Mouse (Mus musculus): ENCODE measurements around the gene Steap3. TPM values are rescaled to one million over a fixed set of nuclear protein-coding genes. Genes with fewer than 3 reads are reported as not detected.

Gene Steap3
- polyA plus RNA-seq, 1 experiment from 2014 or later, result 1.5 TPM

DNA sequence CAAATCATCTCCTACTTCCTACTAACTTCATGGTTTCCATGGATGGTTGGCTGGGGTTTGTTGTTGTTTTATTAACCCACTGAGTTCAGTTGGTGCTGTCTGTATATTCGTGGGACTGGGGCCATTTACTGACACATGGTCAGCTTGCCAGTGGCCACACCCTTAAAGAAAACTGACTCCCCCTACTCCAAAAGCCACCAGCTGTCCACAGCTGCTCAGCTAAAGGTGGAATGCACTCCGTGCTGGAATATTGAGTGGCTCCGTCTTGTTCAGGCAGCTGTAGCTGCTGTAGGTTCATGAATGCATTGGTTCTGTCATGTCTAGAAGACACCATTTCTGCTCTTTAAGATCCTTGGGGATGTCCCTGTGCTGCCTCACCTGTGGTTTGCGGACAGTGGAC lies 48.9 kb downstream of the Steap3 start:
- no peak overlapping the region for H3K27ac ChIP-seq
- WGBS, result 82% methylated on average over 4 of the region's 4 CpGs
- no peaks in the 10 kb centered on the region for H3K27me3 ChIP-seq
- no peak for ATAC-seq (ENCODE audit: low FRiP score)
- no peaks in the 10 kb centered on the region for H3K36me3 ChIP-seq (replicated peaks)
- H3K9me3 ChIP-seq, result no peaks in the 10 kb centered on the region
- no peak overlapping the region for H3K4me2 ChIP-seq
- no peak overlapping the region for H3K4me3 ChIP-seq (replicated peaks)
- H3K9ac ChIP-seq, result no peak overlapping the region
- peaks cover 8% of the 10 kb centered on the region for H3K4me1 ChIP-seq

DNA sequence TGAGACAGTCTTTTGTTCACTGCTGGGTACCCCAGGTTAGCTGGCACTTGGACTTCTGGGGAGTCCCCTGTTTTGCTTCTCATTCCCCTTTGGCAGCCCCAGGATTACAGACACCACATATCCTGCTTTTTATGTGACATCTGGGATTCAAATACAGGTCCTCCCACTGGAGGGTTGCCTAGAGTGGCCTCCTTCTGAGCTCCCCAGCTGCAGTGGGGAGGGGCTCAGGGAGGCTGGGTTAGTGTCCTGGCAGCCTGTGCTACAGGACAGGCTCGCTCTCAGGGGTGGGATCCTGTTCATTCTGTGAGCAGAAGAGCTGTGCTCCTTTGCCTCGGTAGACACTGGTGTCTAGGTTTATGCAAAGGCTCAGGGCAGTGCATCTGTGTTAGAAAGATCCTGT lies 51.2 kb downstream of the Steap3 start:
- no peak for ATAC-seq (ENCODE audit: low FRiP score)
- no peak overlapping the region for H3K9ac ChIP-seq
- 65% methylated on average over 2 of the region's 2 CpGs for WGBS

DNA sequence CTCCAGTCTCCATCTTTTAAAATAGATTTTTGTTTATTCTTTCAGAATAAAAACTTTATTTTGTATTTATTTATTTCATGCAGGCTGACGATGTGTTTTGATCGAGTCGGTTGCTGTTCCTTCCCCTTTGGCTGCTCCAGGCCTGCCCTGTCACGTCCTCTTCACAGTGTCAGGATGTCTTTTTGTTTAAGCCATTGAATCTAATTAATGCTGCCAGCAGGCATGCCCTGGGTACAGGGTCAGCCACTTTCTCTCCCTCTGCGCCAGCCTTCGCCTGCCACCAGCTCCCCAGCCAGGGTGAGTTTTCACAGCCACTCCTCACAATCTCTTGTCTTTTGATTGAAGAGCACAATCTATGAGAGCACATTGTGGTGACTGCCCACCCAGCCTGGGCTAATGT lies 51.7 kb downstream of the Steap3 start:
- Histone ChIP-seq H3K27ac (no peak overlapping the region), H3K36me3 (replicated peaks) (no peaks in the 10 kb centered on the region), H3K4me2 (no peak overlapping the region), H3K9ac (no peak overlapping the region), H3K4me1 (0 out of 2 replicates have a peak, but pooled peaks cover 3% of the 10 kb centered on the region), H3K4me3 (replicated peaks) (no peak overlapping the region), H3K27me3 (no peaks in the 10 kb centered on the region), H3K9me3 (no peaks in the 10 kb centered on the region)
- 52% methylated on average over 6 of the region's 6 CpGs for WGBS
- ATAC-seq (ENCODE audit: low FRiP score), result 0 out of 2 replicates have a peak, but pooled peaks have one; percentile 20

More for the DNA sequence above, 51.2 kb downstream of the Steap3 start:
- Histone ChIP-seq H3K4me2 (no peak overlapping the region), H3K9me3 (no peaks in the 10 kb centered on the region), H3K4me1 (0 out of 2 replicates have a peak, but pooled peaks cover 3% of the 10 kb centered on the region), H3K36me3 (replicated peaks) (no peaks in the 10 kb centered on the region), H3K27ac (no peak overlapping the region), H3K4me3 (replicated peaks) (no peak overlapping the region), H3K27me3 (no peaks in the 10 kb centered on the region)

DNA sequence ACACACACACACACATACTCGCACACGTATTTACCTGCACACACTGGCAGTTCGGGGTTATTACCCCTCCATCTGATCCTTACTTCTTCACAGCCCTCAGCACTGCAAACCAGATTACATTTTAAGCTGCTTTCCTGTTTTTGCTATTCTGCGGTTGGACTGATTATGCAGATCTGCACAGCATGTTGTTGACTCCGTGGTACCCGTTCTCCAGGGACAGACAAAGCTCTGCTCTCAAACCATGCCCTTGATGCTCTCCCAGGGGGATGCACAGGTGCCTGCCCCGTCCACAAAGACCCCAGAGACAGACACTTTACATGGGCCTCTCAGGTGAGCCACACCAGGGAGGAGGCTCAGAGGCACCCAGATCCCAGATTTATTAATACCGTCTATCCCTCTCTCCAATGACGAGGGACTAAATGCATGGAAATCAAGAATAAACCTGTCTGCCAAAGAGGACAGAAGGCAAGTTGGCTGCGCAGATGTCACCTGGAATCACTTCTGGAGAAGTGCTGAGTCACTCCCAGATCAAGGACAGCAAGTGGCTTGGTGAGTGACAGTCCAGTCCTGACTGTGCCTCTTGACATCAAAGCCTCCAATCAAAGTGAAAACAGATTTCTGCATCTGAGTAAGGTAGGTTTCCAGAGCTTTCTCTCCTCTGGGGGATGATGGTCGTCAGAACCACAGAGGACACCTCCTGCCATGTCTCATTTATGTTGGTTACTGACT lies 63.8 kb downstream of the Steap3 start:
- 70% methylated on average over 11 of the region's 11 CpGs for WGBS
- no peak overlapping the region for H3K27ac ChIP-seq
- no peaks in the 10 kb centered on the region for H3K27me3 ChIP-seq
- H3K4me2 ChIP-seq, result no peak overlapping the region
- H3K4me3 ChIP-seq (replicated peaks), result no peak overlapping the region
- no peak overlapping the region for H3K9ac ChIP-seq
- H3K9me3 ChIP-seq, result no peaks in the 10 kb centered on the region
- no peak for ATAC-seq (ENCODE audit: low FRiP score)
- H3K4me1 ChIP-seq, result no peaks in the 10 kb centered on the region
- no peaks in the 10 kb centered on the region for H3K36me3 ChIP-seq (replicated peaks)

DNA sequence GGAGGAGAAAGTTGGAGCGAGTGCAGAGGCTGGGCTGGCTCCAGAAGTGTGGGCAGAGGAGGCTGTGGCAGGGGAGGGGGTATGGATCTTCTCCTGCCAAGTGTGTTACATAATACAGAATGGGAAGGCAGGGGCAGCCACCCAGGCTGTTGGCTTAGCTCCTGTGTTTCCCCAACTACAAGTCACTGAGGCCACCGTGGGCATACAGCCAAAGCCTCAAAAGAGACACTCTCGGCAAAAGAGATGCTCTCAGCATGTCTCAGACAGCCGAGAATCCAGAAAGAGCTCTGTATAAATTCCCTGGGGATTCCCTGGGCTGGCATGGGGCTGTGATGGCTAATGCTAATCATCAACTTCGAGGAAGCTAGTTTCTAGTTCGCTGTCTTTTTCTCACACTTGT lies 64.9 kb downstream of the Steap3 start:
- H3K4me1 ChIP-seq, result no peaks in the 10 kb centered on the region
- 0 out of 2 replicates have a peak, but pooled peaks cover under 1% of the 10 kb centered on the region for H3K27me3 ChIP-seq
- ATAC-seq (ENCODE audit: low FRiP score), result no peak
- no peak overlapping the region for H3K9ac ChIP-seq
- H3K36me3 ChIP-seq (replicated peaks), result no peaks in the 10 kb centered on the region
- 62% methylated on average over 6 of the region's 6 CpGs for WGBS
- H3K4me3 ChIP-seq (replicated peaks), result no peak overlapping the region
- H3K27ac ChIP-seq, result no peak overlapping the region
- H3K9me3 ChIP-seq, result no peaks in the 10 kb centered on the region
- H3K4me2 ChIP-seq, result no peak overlapping the region

DNA sequence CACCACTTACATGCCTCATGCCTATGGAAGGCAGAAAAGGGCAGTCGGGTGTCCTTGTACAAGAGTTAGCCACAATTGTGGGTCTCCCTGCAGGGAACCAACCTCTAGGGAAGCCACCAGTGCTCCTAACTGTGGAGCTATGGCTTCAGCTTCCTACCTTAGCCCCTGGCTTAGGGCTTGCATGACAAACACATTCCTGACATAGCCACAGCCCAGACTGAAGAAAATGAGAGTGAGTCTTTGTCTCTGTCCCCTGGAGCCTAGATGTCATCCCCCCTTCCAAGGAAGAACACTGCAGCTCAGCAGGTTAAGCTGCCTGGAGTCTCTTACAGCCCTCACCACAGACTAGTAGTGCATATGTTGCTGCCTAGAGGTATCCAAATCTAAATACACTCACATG lies 67.7 kb downstream of the Steap3 start:
- Histone ChIP-seq H3K4me1 (no peaks in the 10 kb centered on the region), H3K9me3 (no peaks in the 10 kb centered on the region), H3K27ac (no peak overlapping the region), H3K4me2 (no peak overlapping the region), H3K36me3 (replicated peaks) (no peaks in the 10 kb centered on the region), H3K4me3 (replicated peaks) (no peak overlapping the region), H3K9ac (no peak overlapping the region), H3K27me3 (0 out of 2 replicates have a peak, but pooled peaks cover 7% of the 10 kb centered on the region)
- 15% methylated on average over 1 of the region's 1 CpGs for WGBS
- no peak for ATAC-seq (ENCODE audit: low FRiP score)

DNA sequence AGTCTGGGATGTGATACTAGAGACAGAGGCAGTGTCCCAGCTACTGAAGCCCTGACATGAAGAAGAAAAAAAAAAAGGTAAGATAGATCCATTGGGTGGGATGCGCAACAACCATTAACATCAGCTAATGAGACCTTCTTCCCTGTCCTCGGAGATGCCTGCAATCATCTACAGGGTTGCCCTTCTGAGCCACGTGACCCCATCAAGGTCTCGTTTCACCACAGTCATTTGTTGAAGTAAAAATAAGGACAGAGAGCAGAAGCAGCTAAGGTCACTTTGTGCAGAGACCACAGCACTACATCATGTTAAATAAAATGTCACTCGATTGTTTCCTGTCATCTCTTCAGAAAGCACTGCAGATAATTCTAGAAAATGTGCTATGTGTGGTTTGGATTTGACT lies 68.7 kb downstream of the Steap3 start:
- H3K27ac ChIP-seq, result no peak overlapping the region
- no peak overlapping the region for H3K4me3 ChIP-seq (replicated peaks)
- H3K9me3 ChIP-seq, result no peaks in the 10 kb centered on the region
- WGBS, result 78% methylated on average over 5 of the region's 5 CpGs
- H3K27me3 ChIP-seq, result 0 out of 2 replicates have a peak, but pooled peaks cover 7% of the 10 kb centered on the region
- H3K4me2 ChIP-seq, result no peak overlapping the region
- no peak for ATAC-seq (ENCODE audit: low FRiP score)
- H3K9ac ChIP-seq, result no peak overlapping the region
- H3K4me1 ChIP-seq, result no peaks in the 10 kb centered on the region
- no peaks in the 10 kb centered on the region for H3K36me3 ChIP-seq (replicated peaks)

DNA sequence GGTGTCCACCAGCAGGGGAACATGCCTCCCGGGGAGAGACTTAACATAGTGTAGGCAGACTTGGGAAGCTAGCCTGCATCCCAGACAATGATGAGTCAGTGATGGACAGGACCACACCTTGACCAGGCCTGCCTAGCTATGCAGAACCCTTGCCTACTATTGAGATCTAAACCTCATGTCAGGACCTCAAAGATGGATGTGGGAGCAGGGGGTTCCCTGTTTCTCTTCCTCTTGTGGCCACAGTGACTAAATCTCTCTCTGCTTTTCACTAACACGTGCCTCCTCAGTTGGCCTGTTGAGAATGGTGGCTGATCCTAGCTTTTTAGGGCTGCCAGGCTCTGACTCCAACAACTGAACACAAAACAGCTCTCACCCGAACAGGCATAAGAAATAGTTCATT lies 70.0 kb downstream of the Steap3 start:
- ATAC-seq (ENCODE audit: low FRiP score), result no peak

DNA sequence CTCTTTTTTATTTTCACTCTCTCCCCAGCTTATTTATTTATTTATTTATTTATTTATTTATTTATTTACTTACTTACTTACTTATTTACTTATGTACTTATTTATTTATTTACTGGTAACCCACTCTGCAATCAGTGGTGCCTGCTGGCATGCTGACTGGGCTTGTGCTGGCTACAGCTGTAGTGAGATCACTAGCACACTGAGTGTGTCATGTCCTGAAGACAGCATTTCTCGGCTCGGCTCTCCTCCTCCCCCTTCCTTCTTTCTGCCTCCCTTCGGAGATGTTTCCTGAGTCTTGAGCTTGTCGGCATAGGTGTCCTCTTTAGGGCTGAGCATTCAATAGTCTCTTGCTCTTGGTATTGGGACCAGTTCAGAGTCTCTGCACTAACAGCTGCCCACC lies 73.6 kb downstream of the Steap3 start:
- Histone ChIP-seq H3K9ac (no peak overlapping the region), H3K27me3 (0 out of 2 replicates have a peak, but pooled peaks cover 7% of the 10 kb centered on the region), H3K4me1 (no peaks in the 10 kb centered on the region), H3K27ac (no peak overlapping the region), H3K36me3 (replicated peaks) (no peaks in the 10 kb centered on the region), H3K9me3 (no peaks in the 10 kb centered on the region), H3K4me2 (no peak overlapping the region), H3K4me3 (replicated peaks) (no peak overlapping the region)
- 90% methylated on average over 4 of the region's 4 CpGs for WGBS
- ATAC-seq (ENCODE audit: low FRiP score), result no peak

More for the DNA sequence above, 70.0 kb downstream of the Steap3 start:
- Histone ChIP-seq H3K4me1 (no peaks in the 10 kb centered on the region), H3K4me2 (no peak overlapping the region), H3K4me3 (replicated peaks) (no peak overlapping the region), H3K27ac (no peak overlapping the region), H3K9me3 (no peaks in the 10 kb centered on the region), H3K36me3 (replicated peaks) (no peaks in the 10 kb centered on the region), H3K9ac (no peak overlapping the region), H3K27me3 (0 out of 2 replicates have a peak, but pooled peaks cover 7% of the 10 kb centered on the region)
- 77% methylated on average over 3 of the region's 3 CpGs for WGBS

DNA sequence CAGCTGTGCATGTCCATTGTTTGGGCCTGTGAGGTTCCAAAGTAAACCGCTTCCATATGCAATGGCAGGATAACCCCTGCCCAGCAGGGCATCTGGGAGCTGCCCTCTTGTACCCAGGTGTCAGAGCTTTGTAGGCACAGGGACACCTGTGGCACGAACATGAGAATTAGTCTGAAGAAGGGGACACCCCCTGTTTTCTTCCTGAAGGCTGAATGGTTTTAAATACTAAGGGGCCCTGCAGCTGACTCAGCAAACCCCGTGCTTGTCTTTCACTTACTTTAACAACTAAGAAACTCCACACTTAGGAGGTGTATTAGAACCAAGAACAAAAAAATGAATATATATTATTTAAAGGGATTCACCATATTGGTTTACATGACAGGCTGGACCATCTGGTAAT lies 74.4 kb downstream of the Steap3 start:
- ATAC-seq (ENCODE audit: low FRiP score), result no peak
- no peak overlapping the region for H3K4me2 ChIP-seq
- no peak overlapping the region for H3K9ac ChIP-seq
- WGBS, result 52% methylated on average over 3 of the region's 3 CpGs
- no peaks in the 10 kb centered on the region for H3K36me3 ChIP-seq (replicated peaks)
- H3K9me3 ChIP-seq, result no peaks in the 10 kb centered on the region
- H3K4me1 ChIP-seq, result no peaks in the 10 kb centered on the region
- no peak overlapping the region for H3K4me3 ChIP-seq (replicated peaks)
- H3K27ac ChIP-seq, result no peak overlapping the region
- H3K27me3 ChIP-seq, result 0 out of 2 replicates have a peak, but pooled peaks cover 7% of the 10 kb centered on the region

DNA sequence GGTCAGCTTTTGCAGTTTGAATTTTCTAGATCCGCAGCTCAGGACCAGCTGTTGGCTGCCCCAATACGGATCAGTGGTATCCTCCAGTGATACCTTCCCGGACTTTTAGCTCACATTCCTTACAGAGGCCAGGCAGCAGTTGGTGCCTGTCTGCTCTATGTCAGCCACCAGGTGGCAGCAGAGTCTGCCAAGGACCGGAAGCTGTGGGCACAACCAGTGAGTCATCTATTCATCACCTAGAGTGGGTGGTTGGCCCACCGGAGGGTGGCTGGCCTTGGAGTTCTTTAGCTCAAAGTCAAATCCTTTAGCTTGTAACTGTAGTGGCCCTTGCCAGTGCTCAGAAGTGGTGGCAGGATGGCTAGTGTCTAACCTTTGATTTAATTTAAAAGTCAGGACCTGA lies 75.3 kb downstream of the Steap3 start:
- H3K27me3 ChIP-seq, result 0 out of 2 replicates have a peak, but pooled peaks cover 3% of the 10 kb centered on the region
- no peaks in the 10 kb centered on the region for H3K4me1 ChIP-seq
- no peak overlapping the region for H3K27ac ChIP-seq
- 16% methylated on average over 5 of the region's 5 CpGs for WGBS
- no peak overlapping the region for H3K4me2 ChIP-seq
- peak; percentile 79 for ATAC-seq (ENCODE audit: low FRiP score)
- H3K9me3 ChIP-seq, result no peaks in the 10 kb centered on the region
- no peaks in the 10 kb centered on the region for H3K36me3 ChIP-seq (replicated peaks)
- H3K9ac ChIP-seq, result no peak overlapping the region
- no peak overlapping the region for H3K4me3 ChIP-seq (replicated peaks)

DNA sequence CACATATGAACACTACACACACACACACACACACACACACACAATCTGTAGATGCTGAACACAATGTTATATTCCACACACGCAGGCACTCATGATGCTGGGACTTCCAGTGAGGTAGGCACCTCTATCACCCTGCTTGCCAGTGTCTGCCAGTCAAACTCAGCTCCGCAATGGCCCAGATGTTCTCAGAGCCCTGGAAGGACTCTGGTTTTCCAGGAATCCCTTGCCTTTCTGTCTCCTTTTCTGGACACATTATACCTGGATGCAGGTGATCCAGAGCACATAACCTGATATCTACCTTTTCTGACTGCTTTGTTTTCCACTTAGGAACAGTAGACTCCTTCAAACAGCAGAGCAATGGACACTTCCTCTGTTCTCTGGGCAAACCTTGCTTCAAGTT lies 75.8 kb downstream of the Steap3 start:
- Histone ChIP-seq H3K9me3 (no peaks in the 10 kb centered on the region), H3K9ac (no peak overlapping the region), H3K27me3 (no peaks in the 10 kb centered on the region), H3K4me1 (no peaks in the 10 kb centered on the region), H3K36me3 (replicated peaks) (no peaks in the 10 kb centered on the region), H3K4me2 (no peak overlapping the region), H3K4me3 (replicated peaks) (no peak overlapping the region), H3K27ac (no peak overlapping the region)
- 84% methylated on average over 2 of the region's 2 CpGs for WGBS
- ATAC-seq (ENCODE audit: low FRiP score), result no peak

DNA sequence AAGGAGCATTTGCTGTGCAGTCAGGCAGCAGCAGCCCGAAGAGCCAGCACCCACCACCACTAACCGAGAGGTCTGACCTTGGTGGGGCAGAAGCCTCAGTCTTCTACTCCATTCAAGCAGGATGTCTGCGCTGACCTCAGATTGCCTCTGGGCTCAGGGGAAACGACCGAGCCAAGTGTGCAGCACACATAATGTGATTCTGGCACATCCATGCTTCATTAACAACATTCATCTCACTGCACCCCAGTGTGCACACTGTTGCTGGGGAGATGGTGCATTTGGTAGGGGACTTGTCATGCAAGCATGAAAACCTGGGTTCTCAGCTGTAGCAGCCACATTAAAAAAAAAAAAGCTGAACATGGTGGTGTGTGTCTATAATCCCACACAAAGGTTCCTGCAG lies 76.6 kb downstream of the Steap3 start:
- ATAC-seq (ENCODE audit: low FRiP score), result no peak
- WGBS, result 60% methylated on average over 5 of the region's 5 CpGs

More for the DNA sequence above, 76.6 kb downstream of the Steap3 start:
- Histone ChIP-seq H3K27me3 (no peaks in the 10 kb centered on the region), H3K36me3 (replicated peaks) (no peaks in the 10 kb centered on the region), H3K9ac (no peak overlapping the region), H3K4me2 (no peak overlapping the region), H3K27ac (no peak overlapping the region), H3K4me1 (no peaks in the 10 kb centered on the region), H3K9me3 (no peaks in the 10 kb centered on the region), H3K4me3 (replicated peaks) (no peak overlapping the region)
